Mouse (Mus musculus) small intestine, adult 2 months (tissue): ENCODE data around the gene Dnajc16.

Experiments used
- CTCF ChIP-seq: fragments of 200-500 bp; IDR thresholded peaks from 2 replicates; pipeline ENCODE4 v1.5.1; 2012; ENCODE audit warnings: low read depth, mild to moderate bottlenecking, control low read depth, inconsistent platforms, low read length, moderate library complexity, mixed read lengths; ENCODE audit not compliant: insufficient replicate concordance, insufficient read length; ENCODE audit errors: extremely low read depth
- POLR2A ChIP-seq: fragments of 200-500 bp; IDR thresholded peaks from 2 replicates; pipeline ENCODE4 v1.6.1; 2012; ENCODE audit warnings: low read depth, mild to moderate bottlenecking, control low read depth, inconsistent platforms, low read length, moderate library complexity

GRCm38 (mm10) chr4:141763476-141763875, 27.3 kb downstream of the Dnajc16 start:
- TF ChIP-seq CTCF (no peak), POLR2A (no peak)
